Mouse (Mus musculus): Measurements from ENCODE around the gene Prim2. TPM values are rescaled to one million over a fixed set of nuclear protein-coding genes. Genes with fewer than 3 reads are reported as not detected.

Prim2 gene
- total RNA-seq (2021): 1 to 10 TPM; 1.8 to 2.7 TPM
- long read RNA-seq, experiment 1, partial matches to known transcripts: 0 of 2 reads
- long read RNA-seq, experiment 1, other reads (novel, unspliced or antisense): 0 of 2 reads
- long read RNA-seq, experiment 2, partial matches to known transcripts: 0 of 2 reads
- long read RNA-seq, experiment 2, other reads (novel, unspliced or antisense): 0 of 2 reads

DNA sequence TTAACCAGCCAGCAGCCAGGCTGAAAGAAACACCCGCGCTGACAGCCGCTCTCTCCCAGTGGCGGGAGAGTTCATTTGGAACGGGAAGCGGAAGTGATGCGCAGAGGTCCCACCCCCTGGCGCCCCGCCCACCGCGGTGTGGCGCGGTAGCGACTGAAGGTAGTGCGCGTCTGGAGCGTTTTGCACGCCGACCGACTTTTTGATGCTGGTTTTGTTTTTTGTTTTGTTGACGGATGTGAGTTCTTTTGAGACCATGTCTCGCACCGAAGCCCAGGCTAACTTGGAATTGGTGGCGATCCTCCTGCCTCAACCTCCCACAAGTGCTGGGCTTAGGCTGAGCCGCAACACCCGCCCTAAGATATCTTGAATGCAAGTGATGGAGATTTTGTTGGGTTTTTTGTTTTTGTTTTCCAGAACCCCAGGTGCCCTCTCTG is at the start of gene Prim2:
Gene Prim2, minus strand, starts transcription at position 88 of the 434 bp plus-strand sequence.
- peak; percentile 89 for DNase-seq
- intact Hi-C loops (cut with DNase I; ENCODE audit: low total_unique reads): loop anchor here (5.0 to 10.0 kb wide), 2 partner anchors 68 to 295 kb away; no protein-coding TSS in a partner anchor

DNA sequence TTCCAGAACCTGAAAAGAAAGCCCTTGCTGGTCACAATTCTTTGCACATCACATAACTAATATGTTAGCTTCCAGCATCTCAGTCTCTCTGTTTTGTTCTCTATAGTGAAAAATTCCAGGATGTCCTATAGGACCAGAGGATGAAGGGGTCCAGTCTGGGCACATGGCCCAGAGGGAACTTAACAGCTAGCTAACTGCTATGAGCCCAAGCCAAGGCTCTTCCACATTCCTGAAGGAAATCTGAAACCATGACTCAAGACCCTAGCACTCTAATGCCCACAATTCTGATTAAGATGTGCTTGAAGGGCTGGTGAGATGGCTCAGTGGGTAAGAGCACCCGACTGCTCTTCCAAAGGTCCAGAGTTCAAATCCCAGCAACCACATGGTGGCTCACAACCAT is 48.0 kb upstream of the Prim2 start:
- intact Hi-C loops (cut with DNase I; ENCODE audit: low total_unique reads): no loop called here
- no peak for DNase-seq

DNA sequence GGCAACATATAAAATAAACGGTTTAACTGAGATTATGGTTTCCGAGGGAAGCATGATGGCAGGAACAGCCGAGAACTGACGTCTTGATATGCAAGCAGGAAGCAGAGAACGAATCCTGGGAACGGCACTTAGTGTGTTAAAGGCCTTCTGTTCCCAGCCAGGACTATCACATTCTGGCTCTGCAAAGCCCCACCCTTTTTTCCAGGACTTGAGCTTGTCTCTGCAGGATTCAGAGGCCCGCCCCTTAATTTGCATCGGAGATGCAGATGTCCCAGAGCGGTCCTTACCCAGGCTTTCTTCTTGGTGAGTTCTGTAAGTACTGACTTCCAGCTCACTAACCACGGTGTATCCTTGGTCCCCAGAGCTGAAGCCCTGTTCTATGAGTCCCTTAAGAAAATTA is 45.2 kb upstream of the Prim2 start:
- DNase-seq: no peak
- intact Hi-C loops (cut with DNase I; ENCODE audit: low total_unique reads): no loop called here

DNA sequence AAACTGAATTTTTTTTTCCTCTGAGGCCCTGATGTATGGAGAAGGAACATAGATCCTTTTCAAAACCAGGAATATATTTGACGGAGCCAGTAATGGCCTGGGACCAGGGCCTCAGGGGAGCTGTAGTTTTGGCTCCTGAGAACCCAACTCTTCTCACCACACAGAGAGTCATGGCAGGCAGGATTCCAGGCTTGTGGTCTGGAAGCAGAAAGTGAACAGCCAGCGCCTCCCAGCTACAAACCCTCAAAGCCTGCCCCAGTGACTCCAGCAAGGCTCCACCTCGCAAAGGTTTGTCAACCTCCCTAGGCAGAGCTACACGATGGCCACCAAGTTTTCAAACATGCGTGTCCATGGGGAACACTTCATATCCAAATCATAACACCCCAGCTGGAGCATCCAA is 42.4 kb upstream of the Prim2 start:
- DNase-seq: no peak
- intact Hi-C loops (cut with DNase I; ENCODE audit: low total_unique reads): no loop called here

DNA sequence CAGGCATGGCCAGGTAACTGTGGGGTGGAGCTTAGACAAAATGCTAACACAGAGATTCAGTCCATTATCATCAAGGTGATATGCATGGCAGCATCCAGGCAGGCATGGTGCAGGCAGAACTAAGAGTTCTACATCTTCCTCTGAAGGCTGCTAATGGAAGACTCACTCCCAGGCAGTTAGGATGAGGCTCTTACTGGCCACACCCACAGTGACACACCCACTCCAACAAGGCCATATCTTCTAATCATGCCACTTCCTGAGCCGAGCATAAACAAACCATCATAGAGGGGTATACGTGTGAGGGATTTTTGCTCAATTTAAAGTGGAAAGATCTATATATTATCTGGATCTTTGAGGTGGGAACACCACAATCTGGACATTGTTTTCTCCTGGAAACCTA is 40.0 kb upstream of the Prim2 start:
- intact Hi-C loops (cut with DNase I; ENCODE audit: low total_unique reads): no loop called here
- no peak for DNase-seq

DNA sequence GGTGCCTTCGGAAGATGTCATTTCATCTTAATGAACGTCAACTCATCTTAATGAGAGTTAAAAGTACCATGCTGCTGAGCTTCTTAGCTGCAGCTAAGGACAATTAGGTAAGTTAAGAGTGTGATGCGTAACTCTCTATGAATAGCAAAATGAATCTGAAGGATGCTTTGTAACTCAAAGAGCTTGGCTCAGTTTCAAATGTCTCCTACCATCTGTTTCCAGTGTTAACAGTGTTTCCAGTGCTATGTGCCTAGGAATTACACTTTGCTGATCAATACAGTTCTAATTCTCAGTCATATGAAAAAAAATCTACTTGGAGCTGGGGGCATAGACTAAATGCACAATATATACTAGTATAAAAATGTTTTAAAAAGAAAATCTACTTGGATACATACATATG is 31.6 kb upstream of the Prim2 start:
- no peak for DNase-seq
- intact Hi-C loops (cut with DNase I; ENCODE audit: low total_unique reads): no loop called here

DNA sequence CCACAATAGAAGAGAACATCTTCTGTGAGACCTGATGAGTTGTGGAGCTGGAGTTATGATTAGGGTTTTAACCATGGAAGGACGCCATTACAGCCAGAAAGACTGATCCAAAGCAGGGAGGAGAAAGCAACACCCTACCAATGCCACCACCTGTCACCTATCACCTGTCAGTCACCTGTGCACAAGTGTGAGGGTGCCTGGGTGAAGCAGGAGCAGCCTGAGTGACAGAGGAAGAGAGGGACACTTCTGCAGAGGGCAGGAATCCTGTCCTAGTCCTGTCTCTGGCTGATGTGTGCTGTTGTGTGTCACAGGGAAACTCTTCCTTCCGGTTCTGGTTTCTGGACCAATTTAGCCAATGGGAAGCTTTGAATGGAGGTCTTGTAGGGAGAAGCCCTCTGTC is 26.4 kb upstream of the Prim2 start:
- no peak for DNase-seq
- intact Hi-C loops (cut with DNase I; ENCODE audit: low total_unique reads): no loop called here

DNA sequence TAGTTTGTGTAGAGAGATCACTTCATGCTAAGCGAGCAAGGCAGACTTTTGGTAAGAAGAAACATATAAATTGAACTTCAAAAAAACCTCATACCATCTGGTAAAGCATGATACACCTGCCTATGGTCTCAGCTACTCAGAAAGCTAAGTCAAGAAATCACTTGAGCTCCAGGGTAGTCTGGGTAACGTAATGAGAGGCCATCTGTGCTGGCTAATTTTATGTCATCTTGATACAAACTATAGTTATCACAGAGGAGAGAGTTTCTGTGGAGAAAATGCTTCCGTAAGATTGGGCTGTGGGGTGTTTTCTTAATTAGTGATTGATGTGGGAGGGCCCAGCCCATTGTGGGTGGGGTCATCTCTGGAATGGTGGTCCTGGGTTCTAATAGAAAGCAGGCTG is 24.3 kb upstream of the Prim2 start:
- intact Hi-C loops (cut with DNase I; ENCODE audit: low total_unique reads): no loop called here
- no peak for DNase-seq

DNA sequence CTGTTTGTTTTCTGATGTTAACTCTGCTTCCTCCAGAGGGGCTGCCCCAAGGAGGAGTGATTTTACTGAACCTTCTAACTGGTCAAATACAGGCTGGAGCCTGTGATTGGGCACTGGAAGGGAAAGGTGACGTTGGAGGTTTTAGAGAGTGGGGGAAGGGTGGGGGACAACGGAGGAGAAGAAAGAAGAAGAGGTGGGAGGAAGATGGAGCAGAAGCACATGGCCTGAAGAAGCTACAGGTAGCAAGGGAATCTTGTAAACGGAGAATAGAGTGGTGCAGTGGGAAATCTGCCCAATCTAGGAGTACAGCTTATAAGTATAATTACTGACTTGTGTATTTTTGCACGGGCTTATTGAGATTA is 20.5 kb upstream of the Prim2 start:
- intact Hi-C loops (cut with DNase I; ENCODE audit: low total_unique reads): no loop called here
- no peak for DNase-seq

DNA sequence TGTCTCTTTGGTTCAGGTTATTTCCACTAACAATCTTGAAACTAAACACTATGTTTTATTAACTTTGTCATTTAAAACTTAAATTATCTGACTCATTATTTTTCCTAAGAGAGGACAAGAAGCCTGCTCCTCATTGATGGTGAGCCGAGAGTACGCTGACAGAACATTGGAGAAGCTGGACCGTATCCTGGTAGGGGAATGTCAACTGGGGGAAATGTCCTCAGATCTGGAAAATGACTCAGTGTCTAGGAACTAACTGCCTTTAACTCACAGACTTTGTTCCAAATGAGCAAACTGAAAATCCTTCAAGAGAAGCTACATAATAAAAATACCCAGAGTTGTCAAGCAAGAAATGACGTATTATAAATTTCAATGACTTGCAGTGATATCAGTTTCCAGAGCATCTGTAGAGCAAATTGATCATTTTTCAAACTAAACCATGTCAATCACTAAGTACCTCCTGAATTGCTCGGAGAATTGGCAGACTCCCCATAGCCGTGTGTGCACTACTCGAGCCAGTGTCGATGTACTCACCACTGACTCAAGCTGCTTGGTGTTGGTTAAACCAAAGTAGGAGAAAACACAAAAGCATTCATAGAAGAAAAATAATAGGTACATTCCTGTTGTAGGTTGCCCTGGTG is 20.0 kb upstream of the Prim2 start:
- DNase-seq: peak; percentile 15
- intact Hi-C loops (cut with DNase I; ENCODE audit: low total_unique reads): no loop called here

DNA sequence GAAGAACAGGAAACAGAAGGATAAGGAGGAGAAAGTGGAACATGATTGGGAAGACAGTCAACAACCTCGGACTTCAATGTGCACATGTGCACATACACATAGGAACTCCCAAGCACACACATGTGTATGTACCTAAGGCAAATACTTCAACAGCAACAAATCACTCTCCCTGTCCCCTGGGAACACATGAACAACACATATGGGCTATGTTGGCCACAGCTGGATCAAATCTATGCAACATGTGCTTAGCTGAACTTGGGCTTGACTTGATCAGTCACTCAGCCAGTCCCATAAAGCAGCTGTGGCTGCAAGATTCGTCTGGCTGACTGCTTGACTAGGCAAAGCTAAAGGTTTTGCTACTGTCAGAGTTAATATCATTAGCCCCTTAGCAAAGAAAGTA is 19.2 kb upstream of the Prim2 start:
- intact Hi-C loops (cut with DNase I; ENCODE audit: low total_unique reads): no loop called here
- no peak for DNase-seq

DNA sequence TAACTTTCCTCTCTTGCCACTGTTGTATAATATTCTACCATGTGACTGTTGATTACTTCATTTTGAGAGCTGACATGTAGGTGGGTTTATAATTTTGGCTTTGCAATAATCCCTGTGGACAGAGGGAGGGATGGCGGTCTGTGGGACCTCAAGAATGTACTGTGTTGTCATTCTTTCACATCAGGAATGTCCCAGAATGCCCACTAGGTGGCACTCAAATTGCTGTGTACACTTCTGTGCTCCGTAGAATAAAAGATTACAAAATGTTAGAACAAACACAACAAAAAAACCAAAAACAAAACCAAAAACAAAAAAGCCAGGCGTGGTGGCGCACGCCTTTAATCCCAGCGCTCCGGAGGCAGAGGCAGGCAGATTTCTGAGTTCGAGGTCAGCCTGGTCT is 14.9 kb upstream of the Prim2 start:
- peak; percentile 11 for DNase-seq
- intact Hi-C loops (cut with DNase I; ENCODE audit: low total_unique reads): loop anchor here (5.0 kb wide), 1 partner anchor 53 kb away; no protein-coding TSS in a partner anchor

DNA sequence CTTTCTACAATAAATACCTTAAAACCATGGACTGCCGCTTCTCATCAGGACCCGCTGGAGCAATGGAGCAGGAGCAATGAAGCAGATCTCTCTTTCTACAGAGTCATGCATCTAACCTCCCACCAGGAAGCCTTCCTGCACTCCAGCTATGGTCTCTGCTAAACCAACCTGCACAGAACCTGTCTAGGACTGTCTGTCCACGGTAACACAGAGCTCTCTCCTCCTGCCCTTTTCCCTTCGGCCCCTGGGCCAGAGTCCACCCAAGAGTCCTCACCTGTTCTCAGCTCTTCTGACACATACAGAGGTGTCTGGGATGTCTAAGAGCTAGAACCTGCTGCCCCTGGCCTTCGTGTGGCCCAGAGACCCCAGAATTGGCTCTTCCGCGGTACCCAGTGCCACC is 11.3 kb upstream of the Prim2 start:
- no peak for DNase-seq
- intact Hi-C loops (cut with DNase I; ENCODE audit: low total_unique reads): loop anchor here (5.0 kb wide), 1 partner anchor 56 kb away; no protein-coding TSS in a partner anchor

DNA sequence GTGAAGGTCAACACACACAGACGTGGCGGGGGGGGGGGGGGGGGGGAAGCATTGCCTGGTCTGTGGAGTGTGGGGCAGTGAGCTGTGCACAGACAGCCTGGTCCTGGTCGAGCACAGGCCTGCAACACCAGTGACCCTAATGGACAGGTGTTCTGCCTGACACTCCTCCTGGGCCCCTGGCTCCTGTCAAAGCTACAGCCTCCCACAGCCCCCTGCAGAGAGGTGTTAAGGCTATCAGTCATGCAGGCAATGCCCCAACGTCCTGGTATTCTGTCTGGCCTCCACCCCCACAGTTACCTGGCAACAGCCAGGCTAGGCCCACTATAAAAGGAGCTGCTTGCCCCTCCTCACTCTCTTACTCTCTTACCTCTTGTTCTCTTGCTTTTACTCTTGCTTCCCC is 10.8 kb upstream of the Prim2 start:
- intact Hi-C loops (cut with DNase I; ENCODE audit: low total_unique reads): loop anchor here (5.0 kb wide), 1 partner anchor 57 kb away; no protein-coding TSS in a partner anchor
- DNase-seq: no peak

DNA sequence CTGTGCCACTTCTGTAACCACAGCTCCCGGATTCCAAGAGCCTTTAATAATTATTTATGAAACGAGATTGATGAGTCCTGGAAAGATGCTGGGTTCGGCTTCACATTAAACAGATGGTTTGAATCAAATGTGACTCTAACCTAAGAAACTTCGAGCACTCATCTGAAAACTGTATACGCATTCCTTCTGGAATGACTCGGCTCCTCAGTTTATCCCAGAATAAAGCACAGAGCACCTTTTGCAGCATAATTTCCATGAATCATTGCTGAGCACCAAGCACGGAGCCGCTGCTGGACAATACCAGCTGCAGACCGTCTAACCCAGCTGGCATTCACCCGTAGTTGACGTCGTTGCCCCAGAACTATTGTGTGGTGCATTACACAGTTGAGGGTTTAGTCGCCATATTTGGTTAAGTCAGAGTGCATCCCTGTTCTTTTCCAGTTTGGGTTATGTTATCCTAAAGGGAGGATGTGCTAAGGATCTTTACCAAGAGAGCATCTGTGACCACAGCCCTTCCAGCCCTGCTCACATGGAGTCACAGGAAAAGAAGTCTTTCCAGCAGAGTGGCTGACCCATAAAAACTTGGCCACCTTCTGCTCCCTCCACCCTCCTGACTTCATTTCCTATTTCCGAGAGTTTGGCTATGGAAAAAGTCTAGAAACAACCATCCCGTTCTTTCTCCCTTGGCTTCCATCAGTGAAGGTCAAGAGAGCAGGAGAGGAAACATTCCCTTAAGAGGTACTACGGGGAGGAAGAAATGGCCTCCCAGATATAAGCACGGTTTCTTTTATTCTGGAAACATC is 3.8 kb upstream of the Prim2 start:
- intact Hi-C loops (cut with DNase I; ENCODE audit: low total_unique reads): no loop called here
- peak; percentile 11 for DNase-seq

DNA sequence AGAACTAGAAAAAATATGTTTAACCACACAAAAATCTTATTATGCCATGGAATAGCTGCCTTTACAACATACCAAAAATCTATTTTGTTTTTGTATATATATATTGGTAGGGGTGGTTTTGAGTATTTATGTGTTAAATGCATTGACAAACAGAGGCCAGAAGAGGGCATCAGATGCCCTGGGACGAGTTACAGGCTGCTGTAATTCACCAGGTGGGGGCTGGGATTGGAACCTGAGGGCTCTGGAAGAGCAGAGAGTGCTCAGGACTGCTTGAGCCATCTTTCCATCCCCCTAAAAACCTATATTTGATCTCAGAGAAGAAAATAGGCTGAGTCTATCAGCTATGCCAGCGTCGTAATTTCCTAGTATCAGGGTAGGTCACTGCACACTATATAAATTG is 2.9 kb upstream of the Prim2 start:
- DNase-seq: peak; percentile 53
- intact Hi-C loops (cut with DNase I; ENCODE audit: low total_unique reads): no loop called here

DNA sequence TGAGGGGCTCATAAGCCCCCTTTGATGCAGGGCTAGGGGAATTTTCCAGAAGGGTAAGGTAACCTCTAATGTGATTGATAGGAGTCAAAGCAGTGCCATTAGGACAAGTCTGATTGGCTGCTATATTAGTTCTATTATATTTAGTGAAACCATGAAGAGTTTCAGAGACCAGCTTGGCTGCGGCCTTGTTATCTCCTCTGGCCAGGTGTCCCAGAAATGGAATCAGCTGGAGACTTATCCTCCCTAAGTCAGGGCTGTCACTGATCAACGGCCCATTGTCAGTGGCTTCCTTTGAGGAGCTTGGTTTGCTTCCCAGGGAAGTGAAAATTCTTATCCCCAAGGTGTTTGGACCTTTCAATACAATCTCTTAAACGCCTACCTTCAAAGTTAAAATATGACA is 2.5 kb upstream of the Prim2 start:
- intact Hi-C loops (cut with DNase I; ENCODE audit: low total_unique reads): no loop called here
- no peak for DNase-seq

DNA sequence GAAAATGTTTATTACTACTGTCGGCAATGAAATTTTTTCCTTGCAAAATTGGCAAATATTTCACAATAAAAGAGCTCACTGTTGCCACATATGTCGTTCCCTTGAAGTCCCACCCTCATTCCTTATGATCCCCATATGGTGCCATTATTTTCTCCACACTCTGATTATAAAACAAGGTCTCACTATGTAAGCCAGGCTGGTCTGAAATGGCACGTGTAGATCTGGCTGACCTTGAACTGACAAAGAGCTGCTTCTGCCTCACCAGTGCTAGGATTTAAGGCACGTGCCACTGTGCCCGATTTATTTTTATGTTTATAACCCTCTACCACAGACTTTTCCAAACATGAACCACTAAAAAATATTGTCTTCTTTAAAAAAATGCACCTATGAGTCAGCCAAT is 1.8 kb upstream of the Prim2 start:
- no peak for DNase-seq
- intact Hi-C loops (cut with DNase I; ENCODE audit: low total_unique reads): no loop called here

DNA sequence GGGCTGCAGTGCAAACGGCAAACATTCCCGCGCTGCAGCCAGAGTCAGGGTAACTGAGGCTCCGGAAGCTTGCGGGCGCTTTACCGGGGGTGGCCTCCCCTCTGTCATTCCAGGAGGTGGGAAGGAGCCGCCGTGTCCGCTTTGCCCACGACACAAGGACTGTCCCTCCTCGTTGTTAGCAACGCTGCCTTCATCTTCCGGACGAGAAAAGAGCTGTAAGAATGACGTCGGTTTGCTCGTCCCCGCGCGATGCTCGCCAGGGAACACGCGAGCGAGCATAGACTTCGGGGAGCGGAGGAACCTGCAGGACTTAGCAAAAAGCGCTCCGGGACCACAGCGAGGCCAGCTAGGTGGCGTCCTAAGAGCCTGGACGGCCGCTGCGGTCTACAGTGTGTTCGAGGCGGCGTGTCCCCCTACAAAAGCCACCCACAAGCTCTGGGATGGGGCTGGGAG is 595 bp upstream of the Prim2 start:
- peak; percentile 54 for DNase-seq
- intact Hi-C loops (cut with DNase I; ENCODE audit: low total_unique reads): no loop called here

DNA sequence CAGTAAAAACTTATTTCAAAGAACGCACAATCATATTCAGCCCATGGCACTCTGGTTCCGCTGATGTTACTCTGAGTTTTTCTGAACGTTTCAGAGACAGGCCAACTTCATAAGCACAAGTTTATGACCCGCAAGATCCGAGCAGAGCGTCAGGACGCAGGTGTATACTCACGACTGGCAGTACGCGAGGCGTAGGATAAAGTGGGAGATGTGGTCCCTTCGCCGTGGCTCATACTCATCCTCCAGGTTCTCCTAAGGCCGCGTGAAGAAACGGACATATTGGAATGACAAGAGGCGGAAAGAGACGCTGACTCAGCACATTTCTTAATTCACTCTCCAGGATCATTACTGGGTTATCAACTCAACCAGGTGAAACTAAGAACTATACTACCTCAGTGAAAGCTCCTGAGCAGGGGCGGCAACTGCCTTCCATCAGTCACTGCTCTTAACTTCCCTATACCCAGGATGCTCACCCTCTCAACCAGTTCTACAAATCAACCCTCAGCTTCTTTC is 5.9 kb downstream of the Prim2 start:
- DNase-seq: no peak
- intact Hi-C loops (cut with DNase I; ENCODE audit: low total_unique reads): loop anchor here (10.0 kb wide), 1 partner anchor 301 kb away; no protein-coding TSS in a partner anchor
